Mouse (Mus musculus) hindbrain, embryonic 10.5 days (tissue): ENCODE measurements around the gene Olfr16. TPM values are rescaled to one million over a fixed set of nuclear protein-coding genes. Genes with fewer than 3 reads are reported as not detected.

Experiments
- DNase-seq: peaks from one replicate; pipeline ENCODE4 v3.0.0-alpha.2; 2017; ENCODE audit warnings: low spot score
- H3K27ac ChIP-seq: fragments of 300-500 bp; sonication (generic); 2 replicates; pipeline ENCODE4 v1.5.1; 2016; ENCODE audit warnings: mild to moderate bottlenecking, moderate library complexity
- H3K27me3 ChIP-seq: fragments of 300-500 bp; sonication (generic); 2 replicates; pipeline ENCODE4 v1.6.1; 2016; ENCODE audit warnings: mild to moderate bottlenecking; ENCODE audit not compliant: poor library complexity, insufficient read depth, severe bottlenecking
- H3K36me3 ChIP-seq: fragments of 300-500 bp; sonication (generic); 2 replicates; pipeline ENCODE4 v1.6.1; 2016; ENCODE audit warnings: mild to moderate bottlenecking, moderate library complexity
- H3K4me1 ChIP-seq: fragments of 300-500 bp; sonication (generic); replicated peaks from 2 replicates; pipeline ENCODE4 v1.6.1; 2016; ENCODE audit warnings: mild to moderate bottlenecking
- H3K4me3 ChIP-seq: fragments of 300-500 bp; sonication (generic); 2 replicates; pipeline ENCODE4 v1.5.1; 2016; ENCODE audit warnings: mild to moderate bottlenecking, moderate library complexity
- H3K9me3 ChIP-seq: fragments of 300-500 bp; sonication (generic); 2 replicates; pipeline ENCODE4 v1.6.1; 2016; ENCODE audit warnings: mild to moderate bottlenecking, moderate library complexity
- WGBS: fragments of 180-500 bp; shearing (Covaris S2); methylation state at CpG from one replicate; pipeline ENCODE4 v1.1.7; 2016; 5-methylcytosine and 5-hydroxymethylcytosine counted together
- polyA plus RNA-seq: library from polyadenylated mRNA; unstranded; fragments of >200 nt; fragmentation: Nextera tagmentation; extraction: Ambion mirVana; gene quantifications from 2 replicates; pipeline ENCODE4 v1.2.1, GENCODE M21; 2016

The Olfr16 gene
- polyA plus RNA-seq = not detected in 2 replicates

DNA sequence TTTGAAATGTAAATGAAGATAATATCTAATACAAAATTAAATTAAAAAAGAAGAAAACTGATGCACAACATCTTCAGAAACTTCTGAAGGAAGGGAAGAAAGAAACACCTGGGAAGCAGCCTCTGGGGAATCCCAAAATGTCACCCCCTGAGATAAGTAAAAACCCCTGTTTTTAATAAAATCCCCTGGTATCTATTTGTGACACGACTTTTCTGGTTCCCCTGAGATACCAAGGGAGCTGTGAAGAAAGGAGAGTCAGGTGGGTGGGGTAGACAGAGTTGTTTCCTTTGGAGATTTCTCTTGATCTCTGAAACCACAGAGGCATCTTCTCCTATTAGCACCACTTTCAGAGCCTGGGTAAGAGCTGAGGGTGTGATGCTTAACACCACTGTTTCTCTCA, at the start of gene Olfr16:
Olfr16 (plus strand) TSS at position 250 of the 400 bp plus-strand sequence.
- 62% methylated on average over 1 of the region's 1 CpGs for WGBS
- Histone ChIP-seq H3K9me3 (no peaks in the 10 kb centered on the region), H3K36me3 (no peaks in the 10 kb centered on the region), H3K27me3 (no peaks in the 10 kb centered on the region), H3K4me1 (no peaks in the 10 kb centered on the region), H3K27ac (no peak within 1 kb of the TSS), H3K4me3 (no peak within 1 kb of the TSS)
- no peak for DNase-seq

DNA sequence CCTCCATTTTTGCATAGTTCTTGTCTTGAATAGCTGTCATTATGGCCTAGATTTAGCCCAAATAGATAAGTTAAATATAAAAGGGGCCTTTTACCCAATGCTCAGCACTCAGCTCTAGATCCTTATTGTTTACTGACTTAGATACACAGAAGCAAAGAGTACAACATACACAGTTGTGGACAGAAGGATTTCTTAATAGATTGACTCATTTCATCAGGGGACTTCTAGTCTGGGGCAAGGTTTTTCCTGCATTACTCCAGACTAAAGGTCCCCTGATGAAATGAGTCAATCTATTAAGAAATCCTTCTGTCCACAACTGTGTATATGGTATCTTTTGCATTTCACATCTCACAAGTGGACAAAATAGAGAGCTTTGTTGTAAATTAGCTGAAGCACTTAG, 46.9 kb upstream of the Olfr16 start:
- H3K36me3 ChIP-seq = no peaks in the 10 kb centered on the region
- H3K4me3 ChIP-seq = no peak overlapping the region
- no peaks in the 10 kb centered on the region for H3K27me3 ChIP-seq
- DNase-seq = no peak
- no peaks in the 10 kb centered on the region for H3K4me1 ChIP-seq
- H3K27ac ChIP-seq = no peak overlapping the region
- no peaks in the 10 kb centered on the region for H3K9me3 ChIP-seq

DNA sequence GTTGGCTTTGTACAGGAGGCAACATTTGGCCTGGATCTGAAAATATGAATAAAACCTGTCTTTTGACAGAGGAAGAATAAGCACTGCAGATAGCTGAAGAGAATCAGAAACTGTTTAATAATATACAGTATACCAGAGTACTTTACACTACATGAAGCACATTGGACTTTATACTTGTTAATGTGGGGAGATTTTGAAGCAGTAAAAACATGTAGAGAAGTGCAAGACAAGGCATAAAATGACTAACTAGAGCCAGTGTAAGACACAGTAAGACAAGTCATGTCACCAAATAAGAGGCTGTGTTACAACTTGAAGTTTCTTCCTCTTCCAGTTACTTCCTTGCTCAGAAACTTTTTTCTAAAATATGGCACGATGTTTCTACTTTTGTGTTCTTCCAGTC, 33.1 kb upstream of the Olfr16 start:
- no peaks in the 10 kb centered on the region for H3K9me3 ChIP-seq
- no peak overlapping the region for H3K4me3 ChIP-seq
- DNase-seq = no peak
- H3K36me3 ChIP-seq = no peaks in the 10 kb centered on the region
- WGBS = 92% methylated on average over 1 of the region's 1 CpGs
- no peaks in the 10 kb centered on the region for H3K4me1 ChIP-seq
- no peaks in the 10 kb centered on the region for H3K27me3 ChIP-seq
- no peak overlapping the region for H3K27ac ChIP-seq

DNA sequence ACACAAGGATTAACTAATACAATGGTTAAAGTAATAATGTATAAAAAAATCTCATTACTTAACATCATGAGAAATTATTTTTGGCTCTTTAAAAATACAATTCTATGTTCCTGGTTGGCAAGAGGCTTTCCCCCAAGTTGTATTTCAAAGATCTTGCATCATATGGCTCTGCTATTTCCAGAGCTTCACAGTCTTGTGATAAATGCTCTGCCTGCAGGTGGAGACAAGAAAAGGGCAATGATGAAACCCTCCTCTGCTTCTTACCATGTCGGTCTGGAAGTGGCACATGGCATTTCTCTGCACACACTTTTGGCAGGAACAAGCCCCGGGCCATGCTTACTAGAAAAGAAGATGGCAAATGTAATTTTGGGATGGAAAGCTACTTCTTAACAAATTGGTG, 31.8 kb upstream of the Olfr16 start:
- Histone ChIP-seq H3K36me3 (no peaks in the 10 kb centered on the region), H3K9me3 (no peaks in the 10 kb centered on the region), H3K4me1 (no peaks in the 10 kb centered on the region), H3K4me3 (no peak overlapping the region), H3K27me3 (no peaks in the 10 kb centered on the region), H3K27ac (no peak overlapping the region)
- DNase-seq = no peak
- WGBS = 81% methylated on average over 2 of the region's 2 CpGs

DNA sequence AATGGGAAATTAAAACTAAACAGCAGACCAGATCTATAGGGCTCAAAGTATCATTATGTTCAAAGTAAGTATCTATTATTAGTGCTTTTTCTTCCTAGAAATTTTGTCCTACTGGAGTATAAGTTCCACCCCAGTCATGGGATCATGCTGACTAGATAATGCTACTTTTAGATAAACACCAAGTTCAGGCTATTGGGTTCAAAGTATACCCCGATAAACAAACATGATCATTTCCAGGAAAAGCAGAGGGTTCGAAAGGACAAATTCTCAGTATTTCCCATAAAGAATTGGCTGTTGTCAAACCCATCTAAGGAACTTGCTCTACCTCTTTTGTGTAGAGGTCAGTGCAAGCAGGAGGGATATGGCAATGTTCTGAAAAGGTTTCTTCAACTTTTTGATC, 18.0 kb upstream of the Olfr16 start:
- H3K9me3 ChIP-seq = no peaks in the 10 kb centered on the region
- no peak for DNase-seq
- WGBS = 92% methylated on average over 2 of the region's 2 CpGs
- no peaks in the 10 kb centered on the region for H3K36me3 ChIP-seq
- H3K27me3 ChIP-seq = no peaks in the 10 kb centered on the region
- no peak overlapping the region for H3K4me3 ChIP-seq
- no peaks in the 10 kb centered on the region for H3K4me1 ChIP-seq
- H3K27ac ChIP-seq = no peak overlapping the region

DNA sequence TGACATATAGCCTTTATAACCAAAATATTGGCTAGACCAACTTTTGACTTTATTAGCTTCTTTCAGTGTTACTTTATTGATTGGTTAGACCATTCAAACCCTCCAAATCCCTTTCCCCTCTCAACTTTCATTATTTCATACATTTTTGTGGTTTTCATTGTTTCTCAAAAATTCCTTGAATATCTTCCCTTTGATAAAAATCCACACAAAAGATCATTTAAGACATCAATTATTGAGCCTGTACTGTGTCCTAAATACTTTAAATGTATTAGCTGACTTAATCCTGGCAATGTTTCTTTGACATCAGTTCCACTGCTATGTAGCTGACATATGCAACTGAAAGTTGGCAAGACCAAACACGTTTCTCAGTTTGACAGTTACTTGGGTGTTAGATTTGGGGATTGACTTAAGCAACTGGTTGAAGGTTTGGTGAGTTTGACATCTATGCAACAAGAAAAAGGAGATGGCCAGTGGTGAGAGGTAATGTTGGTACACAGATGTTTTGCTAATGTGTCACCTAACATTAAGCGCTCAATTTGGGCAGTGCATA, 1.0 kb downstream of the Olfr16 start:
- Histone ChIP-seq H3K9me3 (no peaks in the 10 kb centered on the region), H3K4me3 (no peak overlapping the region), H3K36me3 (no peaks in the 10 kb centered on the region), H3K27me3 (no peaks in the 10 kb centered on the region), H3K27ac (no peak overlapping the region), H3K4me1 (no peaks in the 10 kb centered on the region)
- DNase-seq = no peak
- 86% methylated on average over 2 of the region's 2 CpGs for WGBS

DNA sequence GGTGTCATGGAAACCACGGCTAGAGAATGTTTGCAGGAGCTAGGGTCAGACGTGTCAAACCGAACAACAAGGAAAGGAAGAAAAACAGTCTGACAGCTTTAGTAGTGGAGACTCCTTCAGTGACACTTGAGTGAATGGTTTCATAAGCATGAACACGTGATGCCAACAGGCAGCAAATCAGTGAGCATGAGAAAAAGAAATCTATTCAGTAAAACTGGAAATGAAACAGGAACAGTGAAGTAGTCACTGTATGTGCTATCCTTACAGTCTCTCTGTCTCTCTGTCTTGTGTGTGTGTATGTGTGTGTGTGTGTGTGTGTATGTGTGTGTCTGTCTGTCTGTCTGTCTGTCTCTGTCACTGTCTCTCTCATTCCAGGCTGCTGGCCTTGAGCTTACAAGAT, 5.2 kb downstream of the Olfr16 start:
- no peak for DNase-seq
- Histone ChIP-seq H3K36me3 (no peaks in the 10 kb centered on the region), H3K27ac (no peak overlapping the region), H3K4me3 (no peak overlapping the region), H3K9me3 (no peaks in the 10 kb centered on the region), H3K27me3 (no peaks in the 10 kb centered on the region), H3K4me1 (no peaks in the 10 kb centered on the region)
- 68% methylated on average over 4 of the region's 4 CpGs for WGBS

DNA sequence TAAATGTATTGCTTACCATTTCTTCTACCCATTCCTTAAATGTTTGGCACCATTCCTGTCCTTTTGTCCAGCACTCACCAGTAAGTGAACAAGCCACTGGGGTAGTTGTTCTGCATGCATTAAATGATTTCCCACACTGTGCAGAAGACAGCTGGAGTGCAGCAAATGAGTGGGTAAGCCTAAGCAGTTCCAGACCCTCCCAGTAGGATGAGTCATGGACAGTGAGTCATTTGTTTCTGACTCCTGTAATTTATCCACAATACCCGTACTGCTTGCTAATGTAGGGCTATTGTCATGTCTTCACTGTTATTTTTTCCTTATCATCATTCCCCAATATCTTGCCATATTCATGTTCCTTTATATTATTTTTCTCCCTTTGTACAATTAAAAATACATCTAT, 10.2 kb downstream of the Olfr16 start:
- Histone ChIP-seq H3K36me3 (no peaks in the 10 kb centered on the region), H3K27me3 (no peaks in the 10 kb centered on the region), H3K27ac (no peak overlapping the region), H3K4me3 (no peak overlapping the region), H3K4me1 (no peaks in the 10 kb centered on the region), H3K9me3 (no peaks in the 10 kb centered on the region)
- DNase-seq = no peak
- 64% methylated on average over 1 of the region's 1 CpGs for WGBS

DNA sequence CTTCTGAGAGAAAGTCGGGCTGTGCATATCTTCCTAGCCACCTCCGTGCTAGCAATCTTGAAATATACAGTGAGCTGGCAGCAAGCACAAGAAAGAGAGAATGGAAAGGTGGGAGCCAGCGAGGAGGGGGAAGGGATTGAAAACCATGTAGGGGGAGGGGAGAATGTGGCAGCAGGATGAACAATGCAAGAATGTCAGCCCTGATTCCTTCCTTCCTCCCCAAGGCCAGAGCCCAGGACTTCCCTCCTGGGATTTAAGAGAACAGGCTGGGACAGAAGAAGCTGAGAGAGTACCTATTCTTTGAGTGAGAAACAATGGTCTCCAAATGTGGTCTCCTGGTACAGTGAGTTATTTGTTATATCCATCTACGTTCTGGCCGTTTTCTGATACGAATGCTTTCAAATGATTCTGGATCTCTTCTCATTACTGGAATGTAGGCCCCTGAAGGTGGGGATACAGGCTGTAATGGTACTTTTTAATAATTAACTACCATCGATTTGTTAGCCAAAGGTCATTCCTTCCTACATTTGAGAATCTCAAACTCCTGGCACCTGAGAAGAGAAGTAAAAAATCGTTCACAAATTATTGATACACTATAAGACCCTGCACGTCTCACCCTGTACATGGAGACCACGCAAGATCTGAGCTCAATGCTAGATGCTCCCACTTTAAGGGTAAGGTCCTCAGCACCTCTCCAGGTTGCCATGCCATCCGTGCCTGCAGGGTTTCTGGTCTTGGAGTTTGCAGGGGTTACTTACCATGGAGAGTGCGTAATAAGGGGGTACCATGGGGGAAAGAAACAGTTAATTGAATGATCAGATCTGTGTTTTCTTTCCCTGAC, 39.8 kb downstream of the Olfr16 start:
- DNase-seq = no peak
- Histone ChIP-seq H3K9me3 (no peaks in the 10 kb centered on the region), H3K27me3 (no peaks in the 10 kb centered on the region), H3K27ac (no peak overlapping the region), H3K4me1 (peaks cover 12% of the 10 kb centered on the region; the same call in 1 of the 2 replicates), H3K36me3 (no peaks in the 10 kb centered on the region), H3K4me3 (no peak overlapping the region)
- 80% methylated on average over 12 of the region's 12 CpGs for WGBS

DNA sequence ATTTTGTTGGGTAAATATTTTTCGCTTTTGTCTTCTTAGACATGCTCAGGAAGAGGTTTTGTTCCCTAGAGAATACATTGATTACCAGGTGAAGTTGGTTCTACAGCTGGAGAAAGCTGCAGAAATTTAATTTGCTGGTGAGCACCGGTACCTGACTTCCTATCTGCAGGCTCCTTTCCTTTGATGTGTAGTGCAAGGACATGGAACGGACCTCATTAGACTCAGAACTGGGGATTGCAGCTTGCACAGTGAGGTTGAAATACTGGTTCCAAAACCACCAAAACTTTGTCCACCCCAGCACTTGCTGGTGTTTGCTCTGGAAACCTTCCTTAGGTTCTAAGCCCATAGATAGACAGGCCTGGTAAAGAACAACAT, 40.4 kb downstream of the Olfr16 start:
- DNase-seq = no peak
- H3K27me3 ChIP-seq = no peaks in the 10 kb centered on the region
- H3K27ac ChIP-seq = no peak overlapping the region
- H3K4me1 ChIP-seq = peaks cover 12% of the 10 kb centered on the region; the same call in 1 of the 2 replicates
- WGBS = 85% methylated on average over 3 of the region's 3 CpGs
- no peak overlapping the region for H3K4me3 ChIP-seq
- no peaks in the 10 kb centered on the region for H3K36me3 ChIP-seq
- no peaks in the 10 kb centered on the region for H3K9me3 ChIP-seq

Other genes with a start within 250 kb of the Olfr16 start
- gene Apcs, start 55.4 kb upstream of the Olfr16 start, polyA plus RNA-seq = not detected in 2 replicates
- gene Olfr1408, start 187.0 kb downstream of the Olfr16 start, polyA plus RNA-seq = not detected in 2 replicates
- not detected in 2 replicates for gene Olfr1406, start 240.2 kb downstream of the Olfr16 start, polyA plus RNA-seq
- gene Olfr218, start 247.4 kb downstream of the Olfr16 start, polyA plus RNA-seq = not detected in 2 replicates